Mouse (Mus musculus): ENCODE results near the gene Zfp410. TPM values are rescaled to one million over a fixed set of nuclear protein-coding genes. Genes with fewer than 3 reads are reported as not detected.
"Not testable (repeated sequence)": the region's sequence is repeated elsewhere in the genome, so short reads cannot be mapped to it uniquely, and the experiment has no call there.

Zfp410 gene
- 37.7 and 43.1 TPM in 2 replicates for total RNA-seq (2015)
- 25.3 and 32.6 TPM in 2 replicates for total RNA-seq (2017)

DNA sequence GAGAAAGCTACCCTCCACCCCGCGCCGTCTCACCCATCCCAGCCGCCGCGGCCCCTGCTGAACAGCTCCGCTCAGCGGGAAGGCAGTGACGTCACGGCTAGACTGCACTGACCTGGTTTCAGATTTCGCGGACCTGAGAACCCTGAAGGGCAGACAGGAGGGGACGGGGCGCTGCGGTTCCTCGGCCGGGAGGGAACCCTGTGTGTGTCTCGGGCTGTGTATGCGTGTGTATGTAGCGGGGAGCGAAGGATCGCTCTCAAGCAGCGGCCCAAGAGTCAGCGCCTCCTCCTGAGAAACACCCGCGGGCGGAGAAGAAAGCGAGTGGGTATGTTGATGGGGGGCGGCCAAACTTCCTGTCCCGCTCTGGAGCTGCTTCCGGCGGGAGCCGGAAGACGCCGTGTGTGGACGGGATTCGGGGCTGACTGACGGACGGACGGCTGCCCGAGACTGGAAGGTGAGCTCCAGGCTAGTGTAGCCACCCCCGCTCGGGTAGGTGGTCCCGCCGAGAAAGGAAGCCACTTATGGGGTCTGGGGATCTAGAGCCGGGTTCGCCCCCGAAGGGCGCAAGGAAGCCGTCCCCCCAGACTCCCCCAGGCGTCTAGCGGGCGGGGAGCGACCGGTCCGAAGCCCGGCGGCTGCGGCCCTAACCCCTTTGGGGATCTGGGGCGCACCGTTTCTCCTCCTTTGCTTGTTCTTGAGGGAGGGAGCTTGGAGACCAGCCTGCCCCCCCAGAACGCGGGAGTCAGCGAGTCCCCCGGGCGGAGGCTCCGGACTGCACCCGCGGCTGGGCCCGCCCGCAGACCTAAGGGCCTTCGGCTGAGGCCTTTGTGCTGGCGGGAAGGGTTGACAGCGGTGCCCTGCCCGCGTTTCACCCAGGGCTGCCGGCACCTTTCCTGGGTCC is at the start of gene Zfp410:
Gene Zfp410 (plus strand): TSS at position 132 of the 901 bp plus-strand sequence.
- ATAC-seq (ENCODE audit: poor library complexity, severe bottlenecking), result peak; percentile 86

DNA sequence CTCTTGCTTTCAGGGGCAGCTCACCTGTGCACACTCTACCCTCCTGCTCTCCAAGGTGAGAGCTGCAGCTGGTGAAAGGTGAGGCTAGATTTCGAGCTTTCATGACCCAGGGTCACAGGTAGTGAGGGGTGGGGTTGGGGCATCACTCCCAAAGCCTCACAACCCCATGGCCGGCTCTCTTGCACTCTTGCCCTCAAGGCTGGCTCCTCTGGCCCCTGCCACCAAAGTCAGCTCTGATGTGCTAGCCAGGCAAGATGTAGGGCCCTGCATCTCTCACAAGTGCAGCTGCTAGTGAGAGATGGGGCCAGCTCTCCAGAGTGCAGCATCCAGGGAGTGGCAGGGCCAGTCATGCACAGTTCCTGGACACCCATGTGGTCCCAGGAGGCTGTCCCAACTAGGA is 49.4 kb upstream of the Zfp410 start:
- no peak for ATAC-seq (ENCODE audit: poor library complexity, severe bottlenecking)

DNA sequence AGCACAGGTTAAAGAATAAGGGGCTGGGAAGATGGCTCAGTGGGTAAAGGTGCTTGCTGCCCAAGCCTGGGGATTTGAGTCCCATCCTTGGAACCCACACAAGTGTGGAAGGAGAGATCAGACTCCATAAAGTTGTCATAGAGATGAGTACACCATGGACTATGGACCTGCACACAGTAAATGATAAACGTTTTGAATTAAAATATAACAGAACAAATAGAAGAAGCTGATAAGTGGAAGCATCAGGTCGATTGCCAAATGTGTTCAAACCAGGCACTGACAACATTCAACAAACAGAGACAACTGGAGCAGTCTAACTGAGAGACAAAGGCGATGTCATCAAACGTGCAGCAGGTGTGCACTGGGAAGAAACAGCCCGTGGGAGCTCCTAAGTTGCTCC is 43.3 kb upstream of the Zfp410 start:
- no peak for ATAC-seq (ENCODE audit: poor library complexity, severe bottlenecking)

DNA sequence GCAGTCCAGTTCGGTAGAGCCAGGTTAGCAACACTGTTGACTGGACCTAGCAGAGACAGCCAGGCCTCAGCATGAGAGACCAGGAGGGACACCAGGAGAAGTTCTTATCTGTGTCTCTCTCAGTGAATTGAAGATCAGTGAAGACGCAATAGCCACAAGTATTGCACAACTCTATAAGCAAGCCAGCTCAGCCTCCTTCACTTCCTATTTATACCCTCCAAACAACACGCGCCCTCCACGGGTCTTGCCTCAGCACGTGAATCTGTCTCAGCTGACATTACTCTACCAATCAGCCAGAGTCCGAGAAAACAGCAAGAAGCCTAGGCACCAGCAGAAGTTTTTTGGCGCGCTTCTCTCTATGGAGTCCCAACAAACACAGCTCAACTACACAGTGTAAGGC is 41.4 kb upstream of the Zfp410 start:
- peak; percentile 100 for ATAC-seq (ENCODE audit: poor library complexity, severe bottlenecking)

DNA sequence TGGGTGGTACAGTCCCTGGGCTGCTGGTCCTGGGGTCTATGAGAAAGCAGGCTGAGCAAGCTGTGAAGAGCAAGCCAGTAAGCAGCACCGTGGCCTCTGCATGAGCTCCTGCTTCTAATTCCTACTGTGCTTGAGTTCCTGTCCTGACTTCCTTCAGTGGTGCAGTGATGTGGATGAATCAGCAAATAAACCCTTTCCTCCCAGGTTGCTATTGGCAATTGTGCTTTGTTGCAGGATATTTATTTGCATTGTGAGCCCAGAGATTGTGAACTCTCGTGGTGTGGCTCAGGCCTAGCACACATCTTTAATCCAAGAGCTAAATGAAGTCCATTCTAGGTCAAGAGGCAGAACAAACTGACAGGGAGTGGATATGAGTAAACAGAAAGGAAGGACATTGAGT is 40.4 kb upstream of the Zfp410 start:
- peak; percentile 27; the same call in 1 of the 2 replicates for ATAC-seq (ENCODE audit: poor library complexity, severe bottlenecking)

DNA sequence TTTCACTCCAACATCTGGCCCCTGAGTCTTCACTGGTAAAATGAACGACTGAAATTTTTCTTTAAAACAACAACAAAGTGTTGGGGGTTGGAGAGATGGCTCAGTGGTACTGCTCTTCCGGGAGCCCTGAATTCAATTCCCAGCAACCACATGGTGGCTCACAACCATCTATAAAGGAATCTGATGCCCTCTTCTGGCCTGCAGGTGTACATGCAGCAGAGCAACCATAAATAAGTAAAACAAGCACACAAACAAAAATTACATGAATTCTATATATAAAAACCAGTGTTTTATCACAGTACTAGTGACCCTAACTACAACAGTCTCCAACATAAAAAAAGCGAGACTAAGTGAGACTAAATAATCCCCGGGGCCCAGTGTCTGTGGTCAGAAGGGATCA is 39.9 kb upstream of the Zfp410 start:
- no peak for ATAC-seq (ENCODE audit: poor library complexity, severe bottlenecking)

DNA sequence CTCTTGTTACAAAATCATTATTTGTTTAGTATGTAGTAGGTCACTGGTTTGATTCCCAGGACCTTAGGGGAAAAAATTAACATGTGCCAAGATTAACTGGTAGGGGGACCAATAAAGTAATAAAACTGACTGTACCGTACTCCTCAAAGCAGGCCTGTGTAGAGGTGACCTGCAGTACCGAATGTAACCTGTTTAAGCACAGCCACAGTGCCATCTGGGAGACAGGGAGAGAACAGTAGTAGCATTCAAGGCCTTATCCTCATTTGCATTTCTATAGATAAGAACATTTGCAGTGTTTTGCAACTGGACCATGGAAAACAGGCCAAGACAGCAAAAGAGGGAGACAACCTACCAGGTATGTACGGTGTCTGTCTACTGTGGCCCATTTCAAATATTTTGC is 38.8 kb upstream of the Zfp410 start:
- no peak for ATAC-seq (ENCODE audit: poor library complexity, severe bottlenecking)

DNA sequence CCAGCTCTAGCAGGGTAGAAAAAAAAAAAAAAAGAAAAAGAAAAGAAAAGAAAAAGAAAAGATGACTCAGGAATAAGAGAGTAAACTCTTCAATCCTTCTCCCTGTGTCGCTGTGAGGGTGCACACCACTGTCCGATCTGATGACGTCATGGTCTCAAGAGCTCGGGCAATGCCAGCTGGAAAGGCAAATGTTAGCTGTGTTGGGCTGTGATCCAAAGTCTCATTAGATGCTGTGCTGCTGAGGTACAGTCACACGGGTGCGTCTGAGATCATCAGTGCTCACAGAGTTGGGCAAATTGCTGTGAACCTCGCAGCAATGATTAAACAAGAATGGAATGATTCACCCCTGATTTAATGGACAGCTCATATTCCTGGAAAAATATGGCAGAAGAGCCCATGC is 37.8 kb upstream of the Zfp410 start:
- ATAC-seq (ENCODE audit: poor library complexity, severe bottlenecking), result no peak

DNA sequence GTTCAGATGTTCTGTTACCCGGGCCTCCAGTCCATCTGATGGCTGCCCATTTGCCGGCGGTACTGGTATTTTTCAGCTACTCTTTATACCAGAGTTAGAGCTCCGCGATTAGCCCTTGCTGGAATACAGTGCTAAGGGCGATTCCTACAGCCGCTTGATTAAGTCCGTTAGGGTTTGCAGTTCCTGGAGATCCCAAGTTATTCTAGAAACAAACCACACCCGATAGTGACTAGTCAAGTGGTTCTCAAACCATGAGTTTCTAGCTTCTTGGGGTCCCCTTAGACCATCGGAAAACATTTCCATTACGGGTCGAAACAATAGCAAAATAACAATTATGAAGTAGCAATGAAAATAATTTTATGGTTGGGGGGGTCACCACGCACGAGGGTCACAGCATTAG is 32.3 kb upstream of the Zfp410 start:
- ATAC-seq (ENCODE audit: poor library complexity, severe bottlenecking), result no peak

DNA sequence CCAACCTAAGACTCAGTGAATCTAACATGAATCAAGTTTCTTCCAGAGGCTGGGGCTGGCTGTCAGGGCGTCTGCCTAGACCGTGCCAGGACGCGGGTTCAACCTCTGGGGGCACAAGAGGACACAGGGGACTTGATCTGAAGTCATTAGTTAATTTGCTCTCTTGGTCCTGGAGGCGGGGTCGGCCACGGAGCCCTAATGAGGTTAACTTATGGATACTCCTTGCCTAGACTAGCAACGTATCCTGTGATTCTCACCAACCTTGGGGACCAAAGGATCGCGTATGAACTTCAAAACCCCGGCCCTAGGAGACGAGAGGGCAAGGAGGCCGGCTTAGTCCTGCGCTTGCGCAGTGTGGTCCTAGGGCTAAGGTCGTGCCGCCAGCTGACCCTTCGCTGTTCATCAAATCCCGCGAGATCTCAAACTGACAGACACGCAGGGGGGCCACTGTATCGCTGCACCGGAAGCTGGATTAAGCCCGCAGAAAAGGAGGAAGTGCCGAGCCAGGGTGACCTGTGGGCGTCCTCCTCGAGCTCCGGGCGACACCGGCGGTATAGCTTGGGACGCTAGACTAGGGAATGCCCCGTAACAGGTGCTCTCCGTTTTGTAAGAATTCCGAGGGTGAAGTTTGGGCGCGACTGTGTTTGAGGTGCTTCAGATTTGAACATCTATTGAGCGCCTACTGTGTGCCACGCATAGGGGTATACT is 31.6 kb upstream of the Zfp410 start, which contains the start of gene Ptgr2:
Gene Ptgr2 (plus strand): TSS at position 348 of the 708 bp plus-strand sequence.
- peak; percentile 98 for ATAC-seq (ENCODE audit: poor library complexity, severe bottlenecking)

DNA sequence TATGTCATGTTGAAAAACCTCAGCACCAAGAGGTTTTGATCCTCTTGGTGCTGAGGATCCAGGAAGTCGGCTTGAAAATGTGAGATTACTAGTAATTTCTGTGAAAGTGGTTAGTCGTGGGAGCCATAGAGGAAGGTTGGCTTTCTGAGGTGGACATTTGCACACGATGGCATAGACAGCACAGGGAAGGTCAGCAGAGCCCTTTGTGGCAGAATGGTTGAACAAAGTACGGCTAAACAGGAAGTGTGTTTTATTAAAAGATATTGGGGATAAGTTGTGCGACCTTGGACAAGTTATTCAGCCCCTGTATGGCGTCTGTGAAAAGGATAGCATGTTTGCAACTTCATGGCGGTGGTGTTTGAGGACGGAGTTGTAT is 31.1 kb upstream of the Zfp410 start:
- ATAC-seq (ENCODE audit: poor library complexity, severe bottlenecking), result peak; percentile 30

DNA sequence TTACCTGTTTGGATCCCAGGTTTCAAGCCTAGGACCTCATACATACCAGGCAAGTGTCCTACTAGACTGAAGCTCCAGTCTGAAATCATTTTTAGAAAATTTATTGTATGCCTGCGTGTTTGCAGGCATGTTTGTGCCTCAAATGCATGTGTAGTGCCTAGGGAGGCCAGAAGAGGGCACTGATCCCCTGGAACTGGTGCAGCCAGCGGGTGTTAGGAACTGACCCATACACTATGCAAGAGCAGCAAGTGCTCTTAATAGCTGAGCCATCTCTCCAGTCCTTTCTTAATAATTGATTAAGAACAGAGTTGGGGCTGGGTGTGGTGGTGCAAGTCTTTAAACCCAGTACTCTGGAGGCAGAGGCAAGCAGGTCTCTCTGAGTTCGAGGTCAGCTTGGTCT is 28.2 kb upstream of the Zfp410 start:
- ATAC-seq (ENCODE audit: poor library complexity, severe bottlenecking), result peak; percentile 45

DNA sequence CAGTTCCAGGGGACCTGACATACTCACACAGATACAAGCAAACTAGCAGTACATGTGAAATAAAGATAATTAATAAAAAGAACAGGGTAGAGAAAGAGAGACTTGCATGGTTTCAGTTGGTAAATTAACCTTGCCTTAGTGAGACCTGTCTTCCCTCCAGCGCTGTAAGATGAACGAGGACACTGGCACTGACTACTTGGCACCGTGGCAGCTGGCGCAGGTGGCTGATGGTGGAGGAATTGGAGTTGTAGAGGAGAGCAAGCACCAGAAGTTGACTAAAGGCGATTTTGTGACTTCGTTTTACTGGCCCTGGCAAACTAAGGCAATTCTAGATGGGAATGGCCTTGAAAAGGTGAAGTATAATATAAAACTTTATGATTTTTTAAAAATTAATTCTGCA is 18.8 kb upstream of the Zfp410 start:
- ATAC-seq (ENCODE audit: poor library complexity, severe bottlenecking), result no peak

DNA sequence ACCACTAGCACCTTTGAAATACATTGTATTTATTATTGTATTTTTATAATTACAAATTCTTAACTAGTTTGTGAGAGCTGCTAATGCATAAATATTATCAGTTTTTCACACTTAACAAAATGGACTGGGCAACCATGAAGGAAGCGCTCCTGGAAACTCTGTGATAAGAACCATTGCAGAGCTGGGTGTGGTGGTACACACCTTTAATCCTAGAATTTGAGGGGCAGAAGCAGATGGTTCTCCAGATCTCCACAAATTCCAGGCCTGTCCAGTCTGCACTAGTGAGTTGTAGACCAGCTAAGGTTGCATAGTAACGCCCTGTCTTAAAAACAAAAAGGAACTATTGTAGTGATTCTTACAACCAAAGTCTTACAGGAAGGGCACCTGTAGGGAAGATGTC is 17.4 kb upstream of the Zfp410 start:
- no peak for ATAC-seq (ENCODE audit: poor library complexity, severe bottlenecking)

DNA sequence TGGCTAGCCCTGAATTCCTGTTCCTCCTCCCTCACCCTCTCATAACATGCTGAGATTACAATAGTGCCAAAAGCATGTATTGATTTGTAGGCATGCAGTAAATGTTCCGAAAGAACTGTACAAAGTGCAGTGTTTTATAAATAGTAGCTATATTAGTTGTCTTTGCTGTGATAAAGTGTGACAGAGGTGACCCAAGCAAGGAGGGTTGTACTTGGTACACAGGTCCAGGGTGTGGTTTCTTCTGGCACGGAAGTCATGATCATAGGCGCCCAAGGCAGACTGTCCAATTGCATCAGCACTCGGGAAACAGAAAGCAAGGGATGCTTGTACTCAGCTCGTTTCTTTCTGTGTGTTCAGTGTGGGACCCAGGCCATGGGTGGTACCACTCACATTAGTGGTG is 12.6 kb upstream of the Zfp410 start:
- no peak for ATAC-seq (ENCODE audit: poor library complexity, severe bottlenecking)

DNA sequence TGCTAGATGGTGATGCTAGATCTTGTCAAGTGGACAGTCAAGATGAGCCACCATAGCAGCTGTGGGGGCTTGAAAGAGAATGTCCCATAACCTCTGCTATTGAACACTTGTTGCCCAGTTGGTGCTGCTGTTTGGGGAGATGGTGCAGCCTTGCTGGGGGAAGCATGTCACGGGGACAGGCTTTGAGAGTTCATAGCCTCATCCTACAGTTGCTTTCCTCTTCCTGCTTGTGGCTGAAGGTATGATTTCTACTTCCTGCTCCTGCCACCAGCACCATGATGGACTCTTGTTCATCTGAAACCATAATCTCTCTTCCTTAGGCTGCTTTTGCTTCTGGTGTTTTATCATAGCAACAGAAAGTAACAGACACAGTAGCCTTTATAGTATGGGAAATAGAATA is 12.1 kb upstream of the Zfp410 start:
- no peak for ATAC-seq (ENCODE audit: poor library complexity, severe bottlenecking)

DNA sequence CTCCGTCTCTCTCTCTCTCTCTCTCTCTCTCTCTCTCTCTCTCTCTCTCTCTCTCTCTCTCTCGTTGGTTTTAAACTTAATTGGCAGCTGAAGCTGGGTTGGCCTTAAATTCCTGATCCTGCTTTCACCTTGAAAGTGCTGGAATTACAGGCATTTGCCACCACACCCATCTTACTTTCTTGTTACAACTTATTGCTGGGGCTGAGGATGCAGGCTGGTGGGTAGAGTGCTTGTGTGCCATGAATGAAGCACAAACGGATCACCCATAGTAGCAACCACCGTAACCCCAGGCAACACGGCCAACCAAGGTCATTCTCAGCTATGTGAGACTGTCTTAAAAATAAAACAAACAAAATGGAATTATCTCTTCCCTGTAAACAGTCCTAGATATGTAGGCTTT is 5.3 kb upstream of the Zfp410 start:
- ATAC-seq (ENCODE audit: poor library complexity, severe bottlenecking), result no peak

DNA sequence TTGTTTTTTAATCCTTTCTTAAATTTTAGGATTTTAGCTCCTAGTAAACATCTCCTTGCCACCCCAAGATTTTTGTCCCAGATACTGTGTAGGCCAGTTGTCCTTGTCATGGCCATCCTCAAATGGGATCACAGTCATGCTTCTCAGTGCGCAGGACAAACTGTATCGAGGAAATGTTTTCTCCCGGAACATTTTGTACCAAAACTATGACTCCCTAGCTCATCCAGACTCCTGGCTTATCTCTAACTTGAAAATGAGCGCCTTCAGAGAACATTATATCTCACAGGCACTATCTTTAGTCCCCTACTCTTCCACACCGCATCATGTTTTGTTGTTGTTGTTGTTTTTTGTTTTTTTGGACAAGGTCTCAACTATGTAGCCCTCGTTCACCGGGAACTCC is 646 bp upstream of the Zfp410 start:
- no peak for ATAC-seq (ENCODE audit: poor library complexity, severe bottlenecking)

DNA sequence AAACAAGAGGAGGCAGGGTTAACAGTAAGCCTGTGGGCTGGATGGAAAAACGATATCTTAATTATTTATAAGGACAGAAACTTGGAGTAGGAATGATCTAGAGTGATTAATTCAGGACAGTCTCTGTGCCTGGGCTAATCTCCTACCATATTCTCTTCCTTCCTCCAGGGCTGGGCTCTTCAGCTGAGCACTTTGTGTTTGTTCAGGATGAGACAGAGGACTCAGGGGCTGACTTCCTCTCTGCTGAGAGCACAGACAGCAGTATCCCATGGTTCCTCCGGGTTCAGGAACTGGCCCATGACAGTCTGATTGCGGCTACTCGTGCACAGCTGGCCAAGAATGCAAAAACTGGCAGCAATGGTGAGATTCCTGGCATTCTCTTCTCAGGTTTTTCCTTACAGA is 10.5 kb downstream of the Zfp410 start:
- no peak for ATAC-seq (ENCODE audit: poor library complexity, severe bottlenecking)

DNA sequence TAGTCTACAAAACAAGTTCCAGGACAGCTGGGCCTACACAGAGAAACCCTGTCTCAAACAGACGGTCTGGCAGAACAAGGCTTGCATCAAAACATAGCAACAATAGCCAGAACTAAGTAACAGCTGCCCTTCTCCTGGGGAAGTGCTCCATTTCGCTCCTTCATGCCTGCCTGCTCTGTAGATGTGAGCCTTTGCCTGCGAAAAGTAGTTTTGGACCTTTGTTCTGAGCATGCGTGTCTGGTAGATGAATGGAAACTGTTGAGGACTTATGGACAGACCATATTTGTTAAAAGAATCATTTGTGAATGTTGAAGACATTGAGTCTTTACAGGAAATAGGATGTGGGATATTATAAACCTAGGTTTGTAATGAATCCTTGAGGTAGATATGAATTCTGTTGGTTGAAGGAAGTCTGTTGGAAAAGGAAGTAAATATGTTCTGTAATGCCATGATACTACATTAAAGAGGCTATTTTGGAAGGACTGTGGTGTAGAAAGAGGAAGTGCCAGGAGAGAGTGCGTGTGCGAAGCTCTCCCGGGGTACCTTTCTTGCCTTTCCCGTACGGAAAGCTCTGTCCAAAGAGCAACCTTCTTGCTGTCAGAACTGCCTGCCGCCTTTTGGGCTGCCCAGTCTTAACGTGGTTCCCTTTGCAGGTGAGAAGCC is 20.4 kb downstream of the Zfp410 start:
- peak; percentile 87 for ATAC-seq (ENCODE audit: poor library complexity, severe bottlenecking)

DNA sequence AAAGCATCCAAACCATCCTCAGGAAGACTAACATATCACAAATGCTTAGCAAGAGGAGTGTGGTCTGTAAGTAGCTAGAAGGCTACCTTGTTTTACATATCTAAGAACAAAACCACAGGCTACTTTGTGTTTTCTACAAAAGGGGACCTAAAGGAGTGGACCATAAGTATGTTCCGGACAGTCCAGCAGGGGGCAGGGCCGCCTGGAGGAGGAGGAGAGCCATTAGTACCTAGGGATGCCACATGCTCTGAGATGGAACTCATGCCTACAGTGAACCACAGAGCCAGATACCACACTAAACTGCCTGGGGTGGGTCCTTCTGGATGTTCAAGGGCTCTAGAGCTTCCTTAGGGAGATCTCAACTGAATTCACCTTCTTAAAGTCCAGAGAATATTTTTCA is 30.5 kb downstream of the Zfp410 start:
- peak; percentile 66; the same call in 1 of the 2 replicates for ATAC-seq (ENCODE audit: poor library complexity, severe bottlenecking)

DNA sequence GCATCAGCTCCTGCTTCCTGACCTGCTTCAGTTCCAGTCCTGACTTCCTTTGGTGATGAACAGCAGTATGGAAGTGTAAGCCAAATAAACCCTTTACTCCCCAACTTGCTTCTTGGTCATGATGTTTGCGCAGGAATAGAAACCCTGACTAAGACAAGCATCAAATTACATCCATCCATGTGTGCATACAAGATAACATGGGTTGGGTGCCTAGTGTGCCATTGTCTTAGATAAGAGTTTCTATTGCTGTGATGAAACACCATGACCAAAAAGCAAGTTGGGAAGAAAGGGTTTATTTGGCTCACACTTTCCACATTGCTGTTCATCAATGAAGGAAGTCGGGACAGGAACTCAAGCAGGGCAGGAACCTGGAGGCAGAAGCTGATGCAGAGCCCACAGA is 42.0 kb downstream of the Zfp410 start:
- not testable (repeated sequence) for ATAC-seq (ENCODE audit: poor library complexity, severe bottlenecking)

All from megakaryocyte, adult 5-6 weeks (primary cell).